In genomic region chr15:30779903-30780302, GRCm38 (mm10) we compare ENCODE assay signal across 22 mouse cellular contexts.
A peak's percentile ranks its signal among the peaks of the same experiment; 100 is the strongest.
DNase-seq lines count a peak whose midpoint lies in the region; ATAC-seq and TF ChIP-seq lines count a peak whose summit lies in the region.
"Had no signal": no experiment of that assay in that cellular context is flagged by ENCODE, and none has a peak within 500 bp of the region (broad histone marks: within the 10 kb centered on the region; RNA-seq: fewer than 3 reads in every experiment).

No protein-coding gene starts in this region.

- H3K27me3 ChIP-seq in lung, postnatal 0 days (replicated peaks; ENCODE audit: insufficient read depth, low read length): no peaks in the 10 kb centered on the region
- no peaks in the 10 kb centered on the region for H3K27me3 ChIP-seq in intestine, embryonic 16.5 days (replicated peaks; ENCODE audit: control insufficient read depth, insufficient read depth, low read length)
- H3K27me3 ChIP-seq: embryonic facial prominence, embryonic 13.5 days; embryonic facial prominence, embryonic 15.5 days; forebrain, embryonic 12.5 days had no signal

- 40% methylated on average over 1 of the region's 1 CpGs for WGBS in lung, postnatal 0 days
- 59% methylated on average over 1 of the region's 1 CpGs for WGBS in intestine, embryonic 16.5 days

- no peak overlapping the region for H3K4me2 ChIP-seq in lung, postnatal 0 days (replicated peaks; ENCODE audit: low read depth, low read length)
- no peak overlapping the region for H3K4me2 ChIP-seq in intestine, embryonic 16.5 days (ENCODE audit: low read depth, low read length)
- H3K4me2 ChIP-seq: embryonic facial prominence, embryonic 13.5 days; embryonic facial prominence, embryonic 15.5 days; forebrain, embryonic 12.5 days had no signal

- TF ChIP-seq EP300 in lung, postnatal 0 days (IDR thresholded peaks at IDR 0.05): peak; percentile 61

- ATAC-seq in lung, postnatal 0 days: peak; percentile 25; the same call in 1 of the 2 replicates
- ATAC-seq in intestine, embryonic 16.5 days: peak; percentile 84
- ATAC-seq: forebrain, embryonic 14.5 days; forebrain, embryonic 16.5 days had no signal

- no peak for TF ChIP-seq CTCF in lung, postnatal 0 days (IDR thresholded peaks at IDR 0.05)

- no peaks in the 10 kb centered on the region for H3K9me3 ChIP-seq in lung, postnatal 0 days (ENCODE audit: low read length)
- H3K9me3 ChIP-seq in intestine, embryonic 16.5 days (ENCODE audit: control insufficient read depth, low read length): no peaks in the 10 kb centered on the region
- H3K9me3 ChIP-seq: embryonic facial prominence, embryonic 13.5 days; embryonic facial prominence, embryonic 15.5 days; forebrain, embryonic 10.5 days; forebrain, embryonic 12.5 days had no signal

- H3K4me3 ChIP-seq in lung, postnatal 0 days (ENCODE audit: low read depth, low read length): no peak overlapping the region
- no peak overlapping the region for H3K4me3 ChIP-seq in intestine, embryonic 16.5 days (ENCODE audit: low read length)
- H3K4me3 ChIP-seq: embryonic facial prominence, embryonic 13.5 days; embryonic facial prominence, embryonic 15.5 days; erythroblast, embryonic 14.5 days; forebrain, embryonic 10.5 days; forebrain, embryonic 12.5 days had no signal

- no peak overlapping the region for H3K9ac ChIP-seq in lung, postnatal 0 days (replicated peaks; ENCODE audit: low read depth)
- H3K9ac ChIP-seq in intestine, embryonic 16.5 days (ENCODE audit: low read depth, low read length): no peak overlapping the region
- H3K9ac ChIP-seq: embryonic facial prominence, embryonic 13.5 days; embryonic facial prominence, embryonic 15.5 days; forebrain, embryonic 12.5 days had no signal

- no peak for DNase-seq in lung, postnatal 0 days (ENCODE audit: low spot score)
- no peak for DNase-seq in lung, postnatal 10 days
- no peak for DNase-seq in layer of hippocampus, adult 9-10 months (ENCODE audit: low spot score)
- no peak for DNase-seq in spleen, postnatal 14 days (ENCODE audit: low spot score in 2 of 2)
- DNase-seq: adrenal gland, adult 2 months; adrenal gland, postnatal 10 days; adrenal gland, postnatal 25 days; cerebellum, adult 11 months; cerebellum, adult 18-20 months; cerebellum, adult 8-10 months; cerebellum, adult 9-11 months; cerebellum, postnatal 14 days; cerebellum, postnatal 36 days; embryo, embryonic 11 days had no signal

- no peaks in the 10 kb centered on the region for H3K4me1 ChIP-seq in lung, postnatal 0 days (ENCODE audit: insufficient read depth, low read depth, low read length)
- H3K4me1 ChIP-seq in intestine, embryonic 16.5 days (ENCODE audit: control insufficient read depth, insufficient read depth, low read length): no peaks in the 10 kb centered on the region
- H3K4me1 ChIP-seq: embryonic facial prominence, embryonic 13.5 days; embryonic facial prominence, embryonic 15.5 days had no signal

- H3K27ac ChIP-seq in lung, postnatal 0 days (ENCODE audit: low read length): no peak overlapping the region
- H3K27ac ChIP-seq in intestine, embryonic 16.5 days (ENCODE audit: low read length): no peak overlapping the region
- H3K27ac ChIP-seq: embryonic facial prominence, embryonic 13.5 days; embryonic facial prominence, embryonic 15.5 days; forebrain, embryonic 10.5 days; forebrain, embryonic 12.5 days had no signal

- no peaks in the 10 kb centered on the region for H3K36me3 ChIP-seq in lung, postnatal 0 days (ENCODE audit: insufficient read depth, low read length)
- H3K36me3 ChIP-seq in intestine, embryonic 16.5 days (ENCODE audit: control insufficient read depth, insufficient read depth, low read length): no peaks in the 10 kb centered on the region
- H3K36me3 ChIP-seq: embryonic facial prominence, embryonic 13.5 days; embryonic facial prominence, embryonic 15.5 days; forebrain, embryonic 10.5 days; forebrain, embryonic 12.5 days had no signal
